Mouse (Mus musculus): ENCODE measurements around the gene Ppdpf.
A peak's percentile ranks its signal among the peaks of the same experiment; 100 is the strongest.

The Ppdpf gene

DNA sequence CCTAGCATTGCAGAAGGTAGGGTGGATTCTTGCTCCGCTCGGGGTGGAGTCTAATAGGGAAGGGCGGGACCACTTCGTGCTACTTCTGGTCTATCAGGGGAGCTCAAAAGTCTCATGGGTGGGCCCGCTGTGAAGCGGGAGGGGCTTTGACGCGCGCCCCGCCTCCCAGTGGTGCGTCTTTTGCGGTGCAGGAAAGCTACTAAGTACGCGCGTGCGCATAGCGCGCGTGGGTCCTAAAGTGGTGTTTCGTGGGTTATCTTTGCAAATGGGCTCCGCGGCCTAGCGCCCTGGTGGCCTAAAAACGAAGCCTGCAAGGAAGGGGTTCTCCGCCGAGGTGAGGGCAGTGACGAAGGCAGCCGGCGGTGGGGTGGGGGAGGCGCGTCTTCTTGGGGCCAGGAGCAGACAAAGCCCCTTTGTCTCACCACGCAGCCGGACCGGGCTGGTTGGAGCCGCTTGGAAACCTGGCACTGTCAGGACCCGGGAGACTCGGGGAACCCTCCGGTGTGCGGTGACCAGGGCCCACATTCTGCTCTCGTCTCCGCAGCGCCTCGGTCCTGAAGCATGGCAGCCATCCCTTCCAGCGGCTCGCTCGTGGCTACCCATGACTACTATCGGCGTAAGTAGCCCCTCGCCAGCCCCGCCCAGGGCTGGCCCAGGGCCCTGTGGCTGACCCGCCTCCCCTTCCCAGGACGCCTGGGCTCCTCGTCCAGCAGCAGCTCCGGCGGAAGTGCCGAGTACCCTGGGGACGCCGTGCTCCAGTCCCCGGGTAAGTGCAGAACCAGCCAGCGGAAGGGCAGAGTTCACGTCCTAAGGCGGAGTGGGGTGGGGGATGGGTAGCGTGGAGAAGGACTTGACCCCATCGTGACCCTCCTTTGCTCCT, at the start of gene Ppdpf:
Gene Ppdpf (plus strand): TSS at position 127 of the 880 bp plus-strand sequence.
- peak; percentile 93 to 96 for DNase-seq

DNA sequence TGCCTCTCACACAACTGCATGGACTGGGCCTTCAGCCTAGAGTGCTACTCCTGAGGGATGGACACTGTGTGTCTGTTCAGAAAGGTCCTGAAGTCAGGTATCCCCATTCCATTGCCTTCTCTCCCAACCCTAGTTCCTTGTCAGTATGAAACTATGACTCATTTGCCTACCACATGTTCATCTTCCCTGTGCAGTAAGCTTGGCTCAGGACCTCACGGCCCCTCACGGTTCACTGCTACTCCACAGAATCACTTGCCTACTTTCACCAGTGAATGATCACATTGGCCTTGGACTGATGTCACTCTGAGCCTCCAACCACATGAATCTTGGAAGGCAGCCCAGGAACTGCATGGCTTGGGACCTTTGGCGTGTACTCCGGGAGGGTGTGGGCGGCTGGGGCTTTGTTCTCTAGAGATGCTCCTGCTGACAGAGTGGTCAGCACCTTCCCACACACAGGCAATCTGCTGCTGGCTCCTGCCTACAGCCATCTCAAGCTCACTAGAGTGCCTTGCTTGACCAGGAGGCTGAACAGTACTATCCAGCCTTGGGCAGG, 47.3 kb upstream of the Ppdpf start:
- DNase-seq: no peak

DNA sequence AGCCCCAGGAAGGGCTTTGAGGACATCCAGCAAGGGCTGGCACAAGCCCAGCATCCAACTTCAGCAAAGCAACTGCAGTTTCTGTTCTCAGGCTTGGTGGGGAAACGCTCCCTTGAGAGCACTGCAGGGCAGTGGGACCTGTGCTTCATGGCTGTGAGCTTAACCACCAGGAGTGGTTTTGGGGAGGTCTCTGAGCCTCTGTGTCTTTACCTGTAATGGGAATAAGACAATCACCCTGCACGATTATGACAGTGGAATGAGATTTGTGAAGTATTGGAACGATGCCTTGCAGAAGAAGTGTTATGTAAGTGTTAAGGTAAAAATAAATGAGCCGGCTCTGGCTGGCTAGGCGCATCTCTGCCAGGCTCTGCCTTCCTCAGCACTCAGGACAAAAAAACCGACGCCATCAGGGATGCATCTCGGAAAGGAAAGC, 44.3 kb upstream of the Ppdpf start:
- DNase-seq: no peak

DNA sequence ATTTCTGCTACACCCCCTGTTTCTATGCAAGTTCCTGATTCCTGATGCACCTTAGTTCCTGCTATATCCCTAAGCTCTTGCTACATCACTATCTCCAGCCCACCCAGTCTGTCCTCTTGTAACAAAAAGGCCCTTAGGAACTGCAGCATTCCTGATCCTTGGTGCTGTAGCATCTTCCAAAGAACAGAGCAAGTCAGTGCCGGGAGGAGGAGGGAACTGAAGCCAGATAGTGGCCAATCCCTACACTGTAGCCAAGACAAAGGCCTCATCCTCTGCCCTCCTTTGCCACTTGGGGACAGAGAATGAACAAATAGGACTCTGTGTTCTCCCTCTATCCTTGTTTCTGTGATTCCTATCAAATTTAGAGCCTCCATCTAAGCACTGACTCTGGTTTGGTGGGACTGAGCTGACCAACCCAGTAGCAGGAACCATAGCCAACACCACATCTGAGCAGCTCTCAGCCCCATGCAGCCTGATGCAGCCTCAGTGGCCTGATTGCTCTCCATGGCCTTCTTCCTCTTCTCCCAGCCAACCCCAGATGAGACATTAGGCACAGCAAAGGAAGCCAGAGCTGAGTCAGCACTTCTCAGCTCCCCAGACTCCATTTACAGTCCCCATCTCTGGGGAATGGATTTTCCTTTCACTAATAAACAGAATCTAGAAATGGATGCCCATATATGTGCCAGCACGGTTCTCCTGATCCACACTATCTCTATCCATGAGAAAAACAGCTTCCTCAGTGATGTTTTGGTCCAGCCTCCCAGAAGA, 43.4 kb upstream of the Ppdpf start:
- no peak for DNase-seq

DNA sequence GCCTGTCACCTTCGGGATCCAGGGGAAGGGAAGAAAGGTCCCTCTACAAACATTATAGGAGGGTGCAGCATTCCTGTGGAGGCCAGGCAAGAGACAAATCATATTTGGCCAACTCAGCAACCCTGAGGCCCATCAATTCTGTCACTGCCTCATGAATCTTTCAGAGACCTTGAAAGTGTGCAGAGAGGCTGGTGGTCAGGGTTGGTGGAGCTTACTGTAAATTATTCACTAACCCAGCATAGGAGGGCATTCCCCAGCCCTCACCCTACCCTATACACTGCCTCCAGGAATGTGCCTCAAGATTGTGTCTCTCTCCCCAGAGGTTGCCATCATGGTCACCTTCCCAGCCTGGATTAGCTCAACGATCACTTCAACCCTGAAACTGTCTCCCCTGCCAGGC, 42.4 kb upstream of the Ppdpf start:
- no peak for DNase-seq

DNA sequence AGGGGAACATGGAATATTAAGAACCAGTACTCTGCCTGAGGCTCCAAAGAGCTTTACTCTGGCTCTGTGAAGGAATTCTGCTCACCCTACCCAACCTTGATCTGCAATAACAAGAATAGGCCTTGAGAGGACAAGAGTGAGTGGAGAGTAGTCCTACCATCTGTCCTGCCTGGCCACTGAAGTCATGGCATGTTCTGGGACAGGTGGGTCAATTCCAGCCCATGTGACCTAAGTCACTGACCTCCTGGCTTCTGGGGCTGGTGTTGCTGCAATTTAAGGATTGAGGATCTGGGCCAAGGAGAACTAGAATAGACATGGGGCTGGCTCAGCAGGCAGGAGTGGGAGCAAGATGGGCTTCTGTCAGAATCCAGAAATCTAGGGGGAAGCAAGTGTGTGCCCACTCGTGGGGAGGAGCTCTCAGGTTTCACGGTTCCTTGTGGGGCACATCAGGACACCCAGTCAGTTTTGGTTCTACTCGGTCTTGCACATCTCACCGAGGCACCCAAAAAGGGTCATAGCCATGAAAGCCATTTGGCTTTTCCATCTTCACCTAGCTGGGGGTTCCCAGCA, 40.0 kb upstream of the Ppdpf start:
- DNase-seq: no peak

DNA sequence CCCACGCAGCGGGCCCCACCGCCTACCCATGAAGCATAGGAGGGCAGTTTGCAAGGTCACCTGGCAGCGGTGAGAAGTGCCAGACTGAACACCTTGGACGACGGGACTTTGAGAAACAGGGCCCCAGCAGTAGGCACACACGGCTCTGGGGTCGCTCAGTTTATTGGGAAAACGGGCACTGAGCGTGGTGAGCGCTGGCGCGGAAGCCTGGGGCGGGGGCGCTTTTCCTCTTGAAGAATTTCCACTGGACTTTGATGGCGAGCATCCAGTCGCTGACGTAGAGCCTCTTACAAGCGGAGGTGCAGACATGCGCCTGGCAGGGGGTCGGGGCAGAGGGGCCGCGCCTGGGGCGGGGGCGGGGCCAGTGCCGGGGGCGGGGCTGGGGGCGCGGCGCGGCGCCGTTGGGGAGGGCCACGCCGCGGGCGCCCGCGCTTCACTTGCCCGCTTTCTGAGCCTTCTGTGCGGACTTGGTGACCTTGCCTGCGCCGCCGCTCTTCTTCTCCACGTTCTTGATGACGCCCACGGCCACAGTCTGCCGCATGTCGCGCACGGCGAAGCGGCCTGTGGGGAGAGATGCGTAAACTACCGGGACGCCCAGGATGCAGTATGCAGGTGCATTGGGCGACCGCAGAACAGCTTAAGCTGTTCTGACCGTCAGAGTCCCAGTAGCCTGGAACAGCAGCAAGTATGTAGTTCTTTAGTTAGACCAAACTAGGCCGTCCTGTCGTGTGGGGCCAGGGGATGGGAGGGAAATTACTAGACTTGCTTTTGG, 39.3 kb upstream of the Ppdpf start:
- peak in 1 of 2 experiments; percentile 11 for DNase-seq

DNA sequence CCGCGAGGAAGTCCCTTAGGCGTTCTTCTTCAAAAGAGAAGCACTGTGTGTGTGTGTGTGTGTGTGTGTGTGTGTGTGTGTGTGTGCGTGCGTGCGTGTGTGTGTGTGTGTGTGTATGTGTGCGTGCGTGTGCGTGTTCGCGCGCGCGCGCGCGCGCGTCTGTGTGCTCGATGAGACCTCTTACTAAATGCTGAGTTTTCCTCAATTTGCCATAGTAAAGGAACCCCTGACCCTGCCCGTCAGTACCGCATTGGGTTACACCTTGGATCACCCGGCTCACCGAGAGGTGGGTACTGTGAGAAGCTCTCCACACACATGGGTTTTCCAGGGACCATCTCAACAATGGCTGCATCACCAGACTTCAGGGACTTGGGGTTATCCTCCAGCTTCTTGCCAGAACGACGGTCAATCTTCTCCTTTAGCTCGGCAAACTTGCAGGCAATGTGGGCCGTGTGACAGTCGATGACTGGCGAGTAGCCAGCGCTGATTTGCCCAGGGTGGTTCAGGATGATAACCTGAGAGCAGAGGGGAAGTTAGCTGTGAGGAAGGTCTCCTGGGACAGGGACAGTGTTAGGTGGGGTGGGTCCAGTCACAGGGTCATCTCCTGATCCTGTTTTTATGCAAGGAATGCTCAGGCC, 38.6 kb upstream of the Ppdpf start:
- no peak for DNase-seq

DNA sequence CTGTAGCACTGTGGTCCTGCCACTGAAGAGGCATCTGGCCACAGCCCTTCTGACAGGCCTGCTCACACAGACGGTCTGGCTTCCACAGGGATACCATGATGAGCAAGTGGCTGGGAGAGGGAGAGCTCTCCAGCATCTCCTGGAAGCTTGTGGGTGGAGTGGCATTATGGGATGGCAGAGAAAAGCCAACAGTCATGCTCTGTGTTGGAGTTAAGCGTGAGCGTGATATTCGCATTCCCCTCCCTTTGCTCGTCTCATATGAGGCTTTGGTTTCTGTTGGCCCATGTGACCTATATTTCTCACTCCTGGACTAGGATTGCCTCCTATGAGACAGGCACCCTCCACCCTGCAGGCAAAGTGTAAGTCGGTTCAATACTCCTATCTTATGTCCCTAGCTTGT, 36.8 kb upstream of the Ppdpf start:
- DNase-seq: no peak

DNA sequence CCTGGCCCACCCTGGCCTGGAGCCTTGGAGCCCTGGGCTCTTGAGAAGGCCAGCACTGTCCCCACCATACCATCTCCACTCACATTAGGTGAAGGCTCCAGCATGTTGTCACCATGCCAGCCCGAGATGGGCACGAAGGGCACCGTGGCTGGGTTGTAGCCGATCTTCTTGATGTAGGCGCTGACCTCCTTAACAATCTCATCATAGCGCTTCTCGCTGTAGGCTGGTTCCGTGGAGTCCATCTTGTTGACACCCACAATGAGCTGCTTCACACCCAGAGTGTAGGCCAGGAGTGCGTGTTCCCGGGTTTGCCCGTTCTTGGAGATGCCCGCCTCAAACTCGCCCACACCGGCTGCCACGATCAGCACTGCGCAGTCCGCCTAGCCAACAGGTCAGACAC, 34.3 kb upstream of the Ppdpf start:
- DNase-seq: no peak

DNA sequence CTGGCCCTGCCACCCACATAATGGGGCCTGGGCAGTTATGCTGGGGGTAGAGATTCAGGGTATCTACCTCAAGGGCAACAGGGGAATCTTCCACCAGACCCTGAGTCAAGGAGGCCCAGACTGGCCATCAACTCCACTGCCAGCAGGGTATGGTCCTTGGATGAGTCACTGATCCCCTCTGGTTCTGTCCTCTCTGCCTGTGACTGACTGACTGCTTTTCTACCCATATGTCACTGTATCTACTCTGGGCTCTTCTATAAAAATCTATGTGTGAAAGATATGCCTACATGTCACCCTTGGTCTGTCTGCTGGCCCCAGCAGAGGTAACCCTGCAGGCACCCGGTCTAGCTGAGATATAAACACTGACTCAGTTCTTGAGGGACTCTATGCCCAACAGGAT, 33.9 kb upstream of the Ppdpf start:
- DNase-seq: no peak

DNA sequence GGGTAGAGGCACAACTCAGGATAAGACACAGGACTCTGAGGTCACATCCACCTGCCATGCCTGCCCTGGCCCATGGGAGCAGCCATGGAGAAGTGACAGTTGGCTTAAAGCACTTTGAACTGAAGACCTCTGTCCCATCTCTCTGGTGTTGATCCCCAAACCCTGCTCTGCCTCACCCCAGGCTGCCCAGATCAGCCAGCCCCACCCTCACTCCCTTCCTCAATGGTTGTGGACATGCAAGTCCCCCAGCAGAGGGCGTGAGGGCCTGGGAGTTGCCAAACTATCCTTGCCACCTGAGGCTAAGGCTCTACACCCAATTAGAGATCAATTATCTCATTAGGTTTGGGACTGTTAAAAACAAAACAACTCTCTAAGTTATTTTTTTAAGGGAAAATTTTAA, 33.2 kb upstream of the Ppdpf start:
- no peak for DNase-seq

DNA sequence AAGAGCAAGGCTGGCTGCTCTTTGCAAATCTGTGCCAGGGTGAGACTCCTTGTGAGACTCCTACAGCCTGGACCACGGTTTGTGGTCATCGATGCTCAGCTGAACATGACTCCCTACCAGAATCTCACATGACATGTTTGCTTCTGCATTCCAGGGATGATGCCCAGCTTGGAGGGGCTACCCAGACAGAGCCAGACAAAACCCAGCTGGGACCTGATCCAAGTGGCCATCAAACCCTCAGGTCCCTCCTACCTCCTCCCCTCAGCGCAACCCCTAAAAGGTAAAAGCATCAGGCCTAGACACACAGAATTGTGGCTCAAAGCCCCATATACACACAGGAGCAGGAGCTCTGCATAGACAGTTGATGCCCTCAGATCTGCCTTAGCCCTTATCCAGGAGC, 32.7 kb upstream of the Ppdpf start:
- DNase-seq: no peak

DNA sequence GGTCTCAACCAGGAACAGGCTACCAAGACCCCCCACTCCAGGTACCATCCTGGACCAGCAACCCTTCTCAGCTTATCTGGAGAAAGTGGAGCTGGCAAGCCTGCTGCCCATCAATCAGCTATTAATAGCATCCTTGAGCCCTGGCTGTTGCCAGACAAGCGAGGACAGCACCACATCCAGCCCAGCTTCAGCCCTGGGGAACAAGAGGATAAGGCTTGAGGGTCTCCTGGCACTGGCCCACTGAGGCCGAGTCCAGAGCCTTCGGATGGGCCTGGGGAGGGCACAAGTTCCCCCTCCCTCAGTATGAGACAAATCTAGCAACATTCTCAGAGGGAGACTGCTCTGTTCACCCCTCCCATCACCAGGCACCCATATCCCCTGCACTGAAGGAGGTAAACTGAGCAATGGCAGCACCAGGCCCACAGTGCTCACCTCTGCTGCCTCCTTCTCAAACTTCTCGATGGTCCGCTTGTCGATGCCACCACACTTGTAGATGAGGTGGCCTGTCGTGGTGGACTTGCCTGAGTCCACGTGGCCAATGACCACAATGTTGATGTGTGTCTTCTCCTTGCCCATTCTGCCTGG, 32.1 kb upstream of the Ppdpf start:
- no peak for DNase-seq

DNA sequence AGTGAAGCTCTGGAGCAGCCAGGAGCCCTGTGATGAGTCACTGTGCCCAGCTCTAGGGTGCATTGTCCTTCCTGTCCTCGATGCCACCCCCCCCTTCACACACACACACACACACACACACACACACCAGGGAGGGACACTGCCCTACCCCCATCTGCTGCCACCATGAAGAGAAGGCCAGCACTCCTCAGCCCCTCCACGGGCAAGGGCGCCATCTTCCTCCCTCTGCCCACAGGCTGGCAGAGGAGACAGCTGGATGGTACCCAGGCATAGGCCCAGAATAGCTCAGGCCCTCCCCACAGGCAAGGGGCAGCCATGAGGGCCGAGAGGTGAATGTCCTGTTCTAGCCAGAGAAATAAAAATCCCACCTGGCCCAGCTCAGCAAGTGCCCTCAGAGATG, 31.2 kb upstream of the Ppdpf start:
- DNase-seq: no peak

DNA sequence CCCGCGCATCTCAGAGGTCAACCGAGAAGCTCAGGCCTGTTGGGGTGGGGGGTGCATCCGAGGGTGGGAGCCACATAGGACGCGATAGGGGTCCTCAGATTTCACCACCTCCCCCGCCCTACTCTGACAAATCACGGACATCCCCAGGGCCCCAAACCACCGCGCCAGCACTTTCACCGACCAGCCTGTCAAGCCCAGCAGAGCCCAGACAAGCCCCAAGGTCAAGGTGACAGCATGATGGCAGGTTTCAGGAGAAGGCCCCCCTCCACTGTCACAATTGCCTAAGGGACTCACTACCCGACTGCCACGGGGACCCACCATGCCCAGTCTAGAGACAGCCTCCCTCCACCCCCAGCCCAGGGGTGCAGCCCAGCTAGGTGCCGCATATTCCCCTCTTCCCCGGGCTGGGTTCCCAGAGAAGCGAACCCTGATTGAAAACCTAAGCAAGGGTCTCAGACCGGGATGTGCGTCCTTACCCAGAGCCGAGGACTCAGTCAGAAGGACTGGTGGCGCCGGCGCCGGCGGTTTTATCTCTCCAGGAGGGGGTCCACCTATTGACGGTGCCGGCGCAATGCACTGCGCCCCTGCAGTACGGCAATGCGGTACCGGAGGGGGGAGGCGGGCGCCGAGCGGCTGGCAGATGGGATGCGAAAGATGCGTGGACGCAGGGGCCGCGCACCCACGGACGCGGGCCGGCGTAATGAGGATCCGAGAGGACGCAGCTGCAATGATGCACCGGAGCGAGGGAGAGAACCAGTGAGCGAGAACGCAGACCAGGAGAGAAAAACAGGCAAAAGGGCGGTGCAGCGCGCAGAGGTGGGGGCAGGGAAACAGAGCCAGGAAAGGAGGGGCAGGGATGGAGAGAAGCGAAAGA, 30.6 kb upstream of the Ppdpf start, which contains the start of gene Eef1a2:
Gene Eef1a2 (minus strand): TSS at position 767 of the 874 bp plus-strand sequence.
- DNase-seq: no peak

DNA sequence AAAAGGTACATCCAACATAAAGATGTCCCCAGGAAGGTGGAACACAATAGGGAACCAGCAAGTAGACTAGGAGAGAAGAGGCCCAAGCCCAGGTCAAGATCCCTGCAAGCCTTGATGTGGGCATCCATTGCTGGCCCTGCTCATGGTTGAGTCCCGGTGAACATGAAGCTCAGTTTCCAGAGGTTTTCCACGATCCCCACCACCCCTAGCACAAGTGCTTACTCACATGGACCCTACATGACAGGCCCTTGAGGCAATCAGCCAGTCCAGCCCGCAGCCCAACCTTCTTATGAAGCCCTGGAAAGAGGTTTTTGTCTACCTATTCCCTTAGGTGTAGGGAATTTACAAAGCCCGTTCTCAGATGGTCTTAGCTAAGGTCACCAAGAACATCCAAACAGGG, 29.9 kb upstream of the Ppdpf start:
- no peak for DNase-seq

DNA sequence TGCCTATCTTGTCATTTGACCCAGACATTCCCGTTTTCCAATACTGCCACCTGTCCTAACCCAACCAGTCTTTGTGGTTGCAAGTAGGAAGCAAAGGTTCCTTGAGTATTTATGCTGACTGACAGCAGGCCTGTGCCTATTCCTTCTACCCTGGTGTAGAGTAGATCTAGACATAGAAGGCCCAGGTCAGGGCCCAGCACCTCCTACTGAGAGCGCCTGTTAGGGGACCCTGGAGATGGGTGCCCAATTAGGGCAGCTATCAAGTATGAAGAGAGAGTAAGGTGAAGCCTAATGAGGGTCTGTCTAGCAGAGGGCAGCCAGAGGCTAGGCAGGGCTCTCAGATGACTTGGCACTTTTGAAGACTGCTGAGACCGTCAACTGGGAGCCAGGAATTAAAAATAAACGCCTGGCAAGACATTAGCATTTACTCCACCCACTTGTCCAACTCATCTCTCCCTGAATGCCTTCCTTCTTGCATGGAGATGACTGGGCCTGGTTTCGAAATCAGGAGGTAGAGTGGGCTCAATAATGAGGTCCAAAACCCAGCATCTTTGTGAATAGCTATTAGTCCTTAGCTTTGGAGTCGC, 29.2 kb upstream of the Ppdpf start:
- DNase-seq: no peak

DNA sequence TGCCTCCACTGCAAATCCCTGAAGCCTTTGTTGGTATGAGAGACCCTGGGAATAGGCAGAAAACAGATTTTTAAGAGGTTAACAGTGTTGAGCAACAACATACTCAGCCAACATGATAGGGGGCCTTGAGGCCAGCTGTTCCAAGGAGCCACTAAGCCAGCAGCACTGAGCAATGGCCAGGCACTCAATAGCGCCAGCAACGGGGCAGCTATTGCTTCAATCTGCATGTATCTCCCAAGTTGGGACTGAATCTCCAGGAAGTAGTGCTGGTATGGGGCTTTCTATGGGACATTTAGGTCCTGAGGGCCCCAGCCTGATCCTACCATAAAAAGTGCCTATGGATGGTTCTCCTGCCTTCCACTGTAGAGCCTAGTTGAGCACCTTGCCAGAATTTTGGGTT, 28.6 kb upstream of the Ppdpf start:
- DNase-seq: no peak

DNA sequence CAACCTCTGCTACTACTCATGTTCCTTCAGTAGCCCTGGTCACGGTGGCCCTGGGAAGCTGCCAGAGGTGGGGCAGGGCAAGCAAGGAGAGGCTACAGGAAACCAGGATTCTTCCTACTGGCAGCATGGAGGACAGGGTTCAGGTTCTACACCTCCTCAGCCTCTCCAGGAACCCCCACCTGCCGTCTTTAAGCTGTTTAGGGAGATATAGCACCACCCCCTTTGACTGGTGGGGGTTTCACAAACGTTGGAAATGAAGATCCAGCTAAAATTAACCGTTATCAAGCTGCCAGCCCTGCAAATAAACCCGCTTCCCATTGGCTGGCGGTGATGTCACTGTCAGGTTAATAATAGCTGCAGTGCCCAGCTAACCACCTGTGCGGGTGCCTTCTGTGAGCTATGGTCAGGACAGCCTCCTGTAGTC, 27.9 kb upstream of the Ppdpf start:
- DNase-seq: no peak

Data from thymus, adult 18-20 months (tissue).